Mouse (Mus musculus) naive thymus-derived CD4-positive, alpha-beta T cell, adult 2 months (primary cell): Measurements from ENCODE around the gene Lrp2bp.

Experiments used
- DNase-seq: peaks from one replicate; pipeline ENCODE4 v3.0.0-alpha.2; 2011; ENCODE audit warnings: low read depth

The Lrp2bp gene

DNA sequence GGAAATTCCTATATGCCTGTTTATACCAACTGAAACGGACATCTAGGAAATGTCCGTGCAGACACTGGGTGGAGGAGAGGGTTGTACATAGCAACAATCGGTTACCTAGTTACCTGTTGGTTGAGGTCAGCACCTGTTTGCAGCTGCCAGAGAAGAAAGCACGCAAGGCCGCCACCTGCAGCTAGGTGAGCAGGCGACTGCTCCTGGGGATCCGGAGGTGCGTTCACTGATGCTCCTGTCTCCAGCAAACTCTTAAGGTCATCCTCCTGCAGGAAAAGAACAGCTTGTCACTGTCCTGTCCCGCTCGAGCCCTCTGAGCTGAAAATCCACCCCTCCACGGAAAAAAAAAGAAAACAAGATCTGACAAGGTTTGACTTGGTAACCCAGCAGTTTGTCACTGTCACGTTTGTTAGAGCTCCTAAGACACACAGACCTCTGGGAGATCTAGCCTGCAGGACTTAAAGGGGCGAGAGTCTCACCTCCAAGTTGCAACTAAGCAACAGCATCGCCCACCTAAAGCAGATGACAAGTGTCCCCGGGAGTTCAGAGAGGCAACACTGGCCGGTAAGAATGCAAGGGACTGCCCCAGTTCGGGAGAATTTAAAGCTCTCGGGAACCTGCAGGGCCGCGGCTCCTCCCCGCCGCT lies at the start of gene Lrp2bp:
Gene Lrp2bp (plus strand): TSS at position 166 of the 646 bp plus-strand sequence.
- DNase-seq, result no peak

DNA sequence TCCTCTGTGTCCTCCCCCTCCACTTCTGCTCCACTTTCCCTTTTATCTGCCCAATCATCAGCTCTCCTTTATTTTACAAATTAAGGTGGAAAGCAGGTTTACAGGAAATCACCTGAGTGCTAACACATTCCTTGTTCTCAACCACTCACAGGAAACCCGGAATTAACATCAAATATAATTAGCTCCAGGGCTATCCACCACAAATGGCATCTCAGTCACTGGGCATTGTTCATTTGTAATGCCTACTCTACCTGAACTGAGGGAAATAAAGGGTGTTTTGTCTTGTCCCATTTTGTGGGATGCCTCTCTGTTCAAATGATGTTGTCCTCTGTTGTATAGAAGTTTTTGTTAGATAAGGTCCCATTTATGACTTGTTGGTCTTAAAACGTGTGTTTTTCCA lies 48.5 kb upstream of the Lrp2bp start:
- no peak for DNase-seq

DNA sequence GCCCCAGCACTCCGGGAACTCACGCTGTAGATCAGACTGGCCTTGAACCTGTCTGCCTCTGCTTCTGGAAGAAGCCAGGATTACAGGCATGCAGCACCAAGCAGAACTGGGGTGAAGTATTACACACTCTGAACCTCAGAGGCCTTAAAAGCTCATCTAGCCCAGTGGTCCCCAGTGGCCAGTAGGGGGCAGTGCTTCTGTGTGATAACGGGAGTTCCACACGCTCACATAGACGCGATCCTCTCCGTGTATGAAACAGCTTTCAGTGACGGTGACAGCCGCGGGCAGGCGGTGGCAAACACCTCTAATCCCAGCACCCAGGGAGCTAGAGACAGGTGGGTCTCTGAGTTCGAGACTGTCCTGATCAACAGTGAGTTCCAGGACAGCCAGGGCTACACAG lies 28.2 kb upstream of the Lrp2bp start:
- DNase-seq, result no peak

DNA sequence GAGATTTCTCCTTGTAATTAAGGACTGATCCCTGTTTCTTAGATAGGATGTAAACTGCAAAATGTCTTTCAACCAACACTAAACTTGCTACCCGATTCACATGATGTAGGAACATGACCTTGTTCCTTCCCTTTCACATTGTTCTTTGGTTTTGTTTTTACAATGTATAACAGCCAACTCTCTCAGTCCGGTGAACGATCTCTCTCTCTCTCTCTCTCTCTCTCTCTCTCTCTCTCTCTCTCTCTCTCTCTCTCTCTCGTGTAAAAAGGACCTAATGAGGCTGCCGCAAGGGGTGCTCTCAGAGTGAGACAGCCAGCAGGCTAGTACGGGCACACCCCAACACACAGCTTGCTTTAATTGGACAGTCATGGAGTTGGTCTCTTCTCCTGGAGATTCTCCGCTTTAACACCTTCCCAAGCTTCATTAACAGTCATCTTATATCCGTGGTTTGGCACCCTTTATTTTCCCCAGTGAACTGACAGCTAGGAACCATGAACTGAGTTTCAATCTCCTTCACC lies 25.1 kb upstream of the Lrp2bp start:
- no peak for DNase-seq

DNA sequence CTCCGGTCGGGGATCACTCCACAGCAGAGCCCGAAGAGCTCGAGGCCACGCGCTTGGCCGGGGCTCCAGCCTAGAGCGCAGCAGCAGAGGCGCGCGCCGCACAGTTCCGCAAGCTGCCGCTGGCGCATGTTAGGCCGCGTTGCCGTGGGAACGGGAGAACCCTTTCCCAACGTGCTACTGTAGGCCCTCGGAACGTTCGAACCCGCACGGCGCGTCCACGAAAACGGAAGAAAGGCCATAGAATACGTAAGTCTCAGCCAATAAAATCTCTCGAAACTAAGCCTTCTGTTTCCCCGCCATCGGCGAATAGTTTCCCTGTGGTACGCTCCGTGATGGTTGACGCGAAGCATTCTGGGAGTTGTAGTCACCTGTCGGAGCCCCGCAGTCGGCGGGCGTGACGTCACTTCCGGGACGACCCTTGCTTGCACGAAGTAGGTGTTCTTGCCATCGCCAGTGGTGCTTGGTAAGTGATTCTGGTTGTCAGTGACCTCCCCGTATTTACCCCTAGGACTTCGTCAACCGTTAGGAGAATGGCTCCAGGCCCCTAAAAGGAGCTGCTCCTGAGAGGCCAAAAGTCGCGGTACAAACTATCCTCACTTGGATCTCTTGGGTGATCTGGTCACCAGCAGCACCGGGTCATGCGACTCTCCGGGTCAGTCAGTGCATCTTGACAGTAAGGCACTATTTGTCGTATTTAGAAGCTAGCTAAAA lies 23.8 kb upstream of the Lrp2bp start, which contains the start of the genes 1700029J07Rik and Ufsp2:
Gene 1700029J07Rik (minus strand): TSS at position 127 of the 711 bp plus-strand sequence.
Gene Ufsp2 (plus strand): TSS at position 403 of the 711 bp plus-strand sequence.
- DNase-seq, result peak; percentile 98

DNA sequence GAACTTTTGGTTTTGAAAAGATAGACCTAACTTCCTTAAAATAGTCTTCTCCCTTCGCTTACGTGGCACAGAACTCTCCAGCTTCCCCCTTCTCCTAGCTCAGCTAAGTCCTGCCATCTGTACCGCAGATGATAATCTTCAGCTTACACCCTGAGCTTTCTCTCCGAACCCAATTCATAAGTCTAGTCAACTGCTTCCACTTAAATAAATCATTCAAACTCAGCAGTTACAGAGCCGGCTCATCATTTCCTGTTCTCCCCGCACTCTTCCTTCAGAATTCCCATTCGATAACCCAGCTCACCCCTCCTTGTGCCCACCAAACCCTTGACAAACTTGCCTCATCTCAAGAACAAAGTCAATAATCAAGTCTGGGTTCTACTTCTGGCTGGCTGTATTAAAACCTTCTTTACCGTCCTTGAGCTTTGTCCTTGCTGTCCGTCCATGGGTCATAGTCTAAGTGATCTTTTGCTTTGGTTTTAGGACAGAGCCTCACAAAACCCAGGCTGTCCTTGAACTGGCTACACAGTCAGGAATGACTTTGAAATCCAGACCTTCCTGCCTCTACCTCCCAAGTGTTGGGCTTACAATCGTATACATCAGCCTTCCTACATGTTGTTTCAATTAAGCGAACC lies 23.1 kb upstream of the Lrp2bp start:
- DNase-seq, result peak; percentile 16

DNA sequence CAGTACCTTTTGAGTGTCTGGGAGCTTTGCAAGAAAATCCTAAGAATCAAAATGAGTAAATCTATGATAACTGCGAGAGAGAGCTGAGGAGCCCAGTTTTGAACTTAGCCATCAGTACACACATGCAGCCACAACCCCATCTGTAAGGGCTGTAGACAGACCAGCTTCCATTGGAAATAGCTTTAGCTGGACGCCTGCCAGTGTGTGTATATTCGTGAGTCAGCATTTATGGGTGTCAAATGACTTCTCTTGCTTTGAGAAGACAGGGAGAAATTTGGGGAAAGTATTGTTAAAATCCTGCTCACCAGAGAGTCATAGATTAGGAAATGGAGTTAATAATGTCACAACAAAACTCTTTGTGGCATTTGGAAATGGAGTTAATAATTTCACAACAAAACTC lies 12.4 kb upstream of the Lrp2bp start:
- DNase-seq, result no peak

DNA sequence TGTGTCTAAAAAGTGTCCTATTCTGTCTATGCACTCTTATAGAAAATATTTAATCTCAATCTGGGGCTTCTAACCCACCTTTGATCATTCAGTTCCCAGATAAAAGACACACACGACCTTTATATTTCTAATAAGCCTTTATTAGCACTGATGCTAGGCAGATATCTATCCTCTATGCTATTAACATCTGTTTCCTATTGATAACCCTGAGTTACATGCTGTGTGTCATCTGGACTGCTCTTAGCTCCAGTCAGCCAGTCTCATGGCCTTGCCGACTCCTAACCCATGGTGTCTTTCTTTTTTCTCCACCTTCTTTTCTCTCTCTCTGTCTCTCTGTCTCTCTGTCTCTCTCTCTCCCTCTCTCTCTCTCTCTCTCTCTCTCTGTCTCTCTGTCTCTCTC lies 10.9 kb upstream of the Lrp2bp start:
- DNase-seq, result no peak

DNA sequence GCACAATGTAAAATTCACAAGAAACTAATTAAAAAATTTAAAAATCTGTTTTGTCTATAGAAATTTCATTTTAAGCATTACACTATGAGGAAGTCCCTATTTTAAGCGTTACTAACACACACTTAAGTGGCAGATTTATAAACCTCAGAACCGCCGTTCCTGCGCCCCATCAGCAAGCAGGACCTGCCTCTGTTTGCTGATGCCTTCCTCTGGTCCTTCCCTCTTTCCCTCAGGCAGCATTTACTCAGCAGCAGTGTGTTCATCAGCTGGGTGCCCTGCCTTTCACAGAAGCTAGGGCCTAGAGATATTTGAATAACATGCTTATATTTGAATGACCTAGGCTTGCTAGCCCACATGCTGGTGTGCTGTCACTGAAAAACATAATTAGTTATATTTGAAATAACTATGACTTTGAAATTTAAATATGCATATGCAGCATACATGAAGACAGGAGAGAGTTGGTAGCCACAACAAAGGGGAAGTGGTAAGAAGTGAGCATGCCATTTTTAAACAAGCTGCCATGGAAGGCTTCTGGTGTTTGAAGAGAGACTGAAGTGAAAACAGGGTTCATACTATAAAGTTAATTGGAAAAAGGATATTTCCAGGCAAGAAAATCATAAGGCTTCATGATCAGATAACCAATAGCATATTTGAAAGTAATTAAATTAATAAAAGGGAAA lies 8.3 kb upstream of the Lrp2bp start:
- no peak for DNase-seq

DNA sequence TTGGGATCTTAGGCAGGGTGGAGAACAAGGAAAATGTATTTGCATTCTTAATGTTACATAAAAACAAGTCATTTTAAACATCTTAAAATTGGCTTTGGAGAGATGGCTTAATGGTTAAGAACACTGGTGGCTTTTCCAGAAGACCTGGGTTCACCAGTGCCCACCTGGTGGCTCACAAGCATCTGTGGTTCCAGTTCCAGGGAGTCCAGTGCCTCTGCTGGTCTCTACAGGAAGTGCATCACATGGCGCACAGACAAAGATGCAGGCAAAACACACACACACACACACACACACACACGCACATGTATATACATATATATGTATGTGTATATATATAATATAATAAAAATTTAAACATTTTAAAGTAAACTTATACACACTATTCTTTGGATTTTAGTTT lies 5.0 kb upstream of the Lrp2bp start:
- peak; percentile 52 for DNase-seq

DNA sequence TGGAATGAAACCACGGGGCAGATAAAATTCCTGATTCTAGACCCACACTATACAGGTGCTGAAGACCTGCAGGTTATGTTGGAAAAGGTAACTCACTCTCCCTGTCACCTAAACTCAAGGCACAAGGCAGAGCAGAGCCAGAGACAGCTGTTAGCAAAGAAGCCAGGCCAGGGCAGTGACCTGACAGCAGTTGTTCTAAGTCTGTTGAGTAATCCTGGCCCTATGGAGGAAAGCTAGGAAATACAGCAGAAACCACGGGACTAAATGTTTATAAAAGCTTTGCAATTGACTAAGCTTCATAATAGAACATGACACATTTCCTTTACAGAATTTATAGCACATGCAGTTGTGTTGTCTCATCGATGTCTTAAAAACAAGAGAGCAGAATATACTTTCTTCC lies 3.5 kb upstream of the Lrp2bp start:
- no peak for DNase-seq

DNA sequence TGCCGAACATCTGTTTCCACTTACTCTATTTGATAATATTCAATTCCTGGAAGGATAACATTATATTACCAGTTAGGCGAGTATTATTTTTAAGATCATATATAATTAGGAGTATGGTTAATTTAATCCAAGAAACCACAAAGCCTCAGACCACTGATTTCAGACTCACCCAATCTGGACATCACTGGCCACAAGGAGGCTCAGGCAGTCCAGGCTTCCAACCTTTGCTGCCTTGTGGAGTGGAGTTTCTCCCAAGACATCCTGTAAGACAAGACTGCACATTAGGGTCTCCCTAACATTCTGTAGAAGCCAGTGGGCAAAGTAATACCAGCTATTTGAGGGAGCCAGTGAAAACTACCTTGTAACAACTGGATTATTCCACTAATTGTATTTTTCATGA lies 875 bp upstream of the Lrp2bp start:
- no peak for DNase-seq

DNA sequence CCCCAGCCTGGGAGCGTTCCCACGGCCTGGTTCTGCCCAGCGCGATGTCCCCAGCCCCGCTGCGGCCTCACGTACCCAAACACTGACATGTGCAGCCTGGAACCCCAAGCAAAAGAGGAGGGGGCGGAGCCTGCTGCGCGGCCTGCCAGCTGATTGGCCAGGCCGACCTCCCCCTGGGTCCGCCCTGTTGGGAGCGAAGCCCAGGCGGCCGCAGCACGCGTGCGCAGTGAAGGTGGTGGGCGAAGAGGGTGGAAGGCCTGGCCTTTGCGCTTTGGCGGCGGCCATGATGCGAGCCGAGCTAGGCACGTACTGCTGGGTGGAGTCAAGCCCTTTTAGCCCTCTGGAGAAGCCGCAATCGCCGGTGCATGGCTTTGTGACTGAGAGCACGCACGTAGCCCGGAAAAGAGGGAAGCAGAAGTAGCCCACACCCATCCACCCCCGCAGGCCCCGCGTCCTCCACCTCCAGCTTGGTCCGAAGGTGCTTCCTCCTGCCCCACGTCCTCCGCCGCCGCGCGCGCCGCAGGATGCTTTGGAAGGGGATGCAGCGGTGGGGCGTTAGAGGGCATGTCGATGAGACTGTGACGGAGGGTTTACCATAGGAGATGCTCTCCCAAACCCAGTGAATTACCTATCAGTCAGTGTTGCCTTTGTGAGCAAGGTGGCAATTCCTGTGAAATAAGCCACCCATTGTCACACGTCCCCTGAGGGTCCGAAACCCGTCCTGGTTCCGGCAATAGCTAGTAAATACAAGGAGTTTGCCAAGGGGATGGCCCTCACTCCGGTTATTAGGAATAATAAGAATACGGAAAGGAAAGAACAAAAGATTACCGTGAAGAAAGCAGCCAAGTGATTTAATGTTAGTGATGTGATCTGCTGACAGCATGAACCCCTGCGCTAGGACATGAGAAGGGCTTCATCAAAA lies 942 bp downstream of the Lrp2bp start:
- DNase-seq, result peak; percentile 97

DNA sequence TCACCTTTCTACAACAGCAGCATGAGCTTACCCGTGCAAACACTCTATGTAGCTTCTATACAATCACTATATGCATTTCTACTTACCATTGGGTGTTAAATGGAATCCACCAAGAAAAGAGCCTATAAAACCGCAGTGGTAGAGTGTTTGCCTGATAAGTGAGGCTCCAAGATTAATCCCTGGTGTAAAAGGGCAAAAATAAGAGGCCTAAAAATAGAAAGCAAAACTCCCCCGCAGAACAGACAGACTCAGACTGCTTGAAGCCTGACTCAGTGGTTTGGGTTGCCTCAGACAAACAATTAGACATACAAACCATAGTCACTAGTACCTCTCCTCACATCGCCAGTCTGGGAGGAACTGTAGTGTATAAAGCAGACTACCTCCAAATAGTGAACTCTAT lies 6.5 kb downstream of the Lrp2bp start, which contains the start of gene Ankrd37:
Gene Ankrd37 (minus strand): TSS at position 112 of the 400 bp plus-strand sequence.
- DNase-seq, result no peak

DNA sequence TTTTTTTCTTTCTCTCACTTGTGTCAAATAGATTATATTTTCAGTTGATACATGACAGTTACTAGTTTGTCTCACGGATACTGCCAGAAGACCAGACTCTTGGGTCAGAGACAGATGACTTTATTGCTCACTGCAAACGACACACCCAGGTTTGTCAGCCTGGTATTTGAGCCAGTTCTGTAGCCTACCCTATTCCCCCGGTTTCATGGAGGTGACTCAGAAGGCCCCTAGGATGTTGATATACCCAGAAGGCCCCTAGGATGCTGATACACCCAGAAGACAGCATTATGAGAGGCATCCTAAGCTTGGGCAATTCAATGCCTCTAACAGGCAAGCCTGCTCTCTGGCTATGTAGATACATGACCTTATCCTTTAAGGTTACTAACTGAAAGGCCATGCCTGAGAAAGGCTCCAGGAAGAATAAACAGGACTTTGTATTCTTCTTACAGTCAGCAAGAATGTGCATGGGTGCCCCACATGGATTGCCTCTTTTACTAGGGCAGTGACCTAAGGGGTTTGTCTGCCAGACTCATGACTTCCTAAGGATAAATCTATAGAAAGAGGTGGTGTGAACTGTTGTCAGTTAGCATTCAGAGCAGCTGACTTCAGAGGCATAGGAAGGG lies 8.1 kb downstream of the Lrp2bp start:
- DNase-seq, result no peak

DNA sequence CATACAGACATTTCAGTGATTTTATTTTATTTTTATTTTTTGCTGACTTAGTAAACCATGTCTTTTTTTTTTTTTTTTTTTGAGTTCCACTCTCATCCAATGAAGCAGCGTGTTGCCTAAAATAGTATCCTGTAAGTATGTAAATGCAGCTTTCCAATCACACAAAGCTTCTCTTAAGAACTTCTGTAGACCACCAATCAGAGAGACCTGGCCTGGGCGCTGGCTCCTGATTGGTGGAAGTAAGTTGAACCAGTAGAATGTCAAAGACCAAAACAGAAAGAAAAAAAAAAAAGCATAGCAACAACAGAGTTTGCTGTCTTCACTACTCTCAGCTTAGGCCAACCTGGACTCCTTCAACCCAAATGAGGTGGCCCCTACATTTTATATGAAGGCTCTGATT lies 11.2 kb downstream of the Lrp2bp start:
- DNase-seq, result no peak

DNA sequence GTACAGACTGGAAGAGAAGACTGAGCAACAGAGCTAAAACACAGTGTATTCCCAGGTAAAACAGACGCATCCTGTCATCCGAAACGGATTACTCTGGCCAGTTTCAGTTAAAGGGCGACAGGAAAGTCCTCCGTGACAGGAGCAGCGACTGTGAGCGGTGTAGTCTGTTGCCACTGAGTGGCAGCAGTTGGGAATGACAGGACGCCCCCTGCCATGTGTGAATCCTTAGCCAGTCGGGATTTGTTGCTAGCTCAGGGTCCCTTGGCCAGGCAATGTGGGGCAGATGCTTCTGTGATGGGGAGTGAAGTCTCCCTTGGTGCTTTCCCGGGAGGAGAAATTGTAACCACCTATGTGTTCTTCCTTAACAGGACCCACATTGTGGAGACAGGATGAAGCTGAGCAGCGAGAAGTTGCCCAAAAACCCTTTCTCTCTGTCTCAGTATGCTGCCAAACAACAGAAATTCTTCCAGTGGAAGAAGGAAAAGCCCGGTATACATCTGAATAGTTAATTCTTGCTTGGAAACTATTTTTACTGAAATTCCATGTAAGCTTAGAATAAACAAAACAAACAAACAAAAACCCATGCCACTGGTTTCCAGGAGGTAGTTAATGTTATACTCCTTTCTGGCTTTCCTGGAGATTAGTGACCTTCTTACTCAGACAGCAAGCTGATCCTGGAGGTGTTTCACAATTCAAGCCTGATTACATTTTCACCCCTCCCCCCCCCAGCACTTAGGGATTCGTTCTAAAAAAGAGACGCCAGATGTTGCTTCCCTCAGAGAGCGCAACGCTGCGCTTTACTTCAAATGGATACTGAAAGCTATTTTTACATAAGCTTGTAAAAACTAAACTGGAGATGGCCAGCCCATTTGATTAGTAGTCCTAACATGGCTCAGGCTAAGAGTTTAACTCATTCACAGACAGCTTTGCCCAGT lies 11.9 kb downstream of the Lrp2bp start:
- DNase-seq, result no peak

DNA sequence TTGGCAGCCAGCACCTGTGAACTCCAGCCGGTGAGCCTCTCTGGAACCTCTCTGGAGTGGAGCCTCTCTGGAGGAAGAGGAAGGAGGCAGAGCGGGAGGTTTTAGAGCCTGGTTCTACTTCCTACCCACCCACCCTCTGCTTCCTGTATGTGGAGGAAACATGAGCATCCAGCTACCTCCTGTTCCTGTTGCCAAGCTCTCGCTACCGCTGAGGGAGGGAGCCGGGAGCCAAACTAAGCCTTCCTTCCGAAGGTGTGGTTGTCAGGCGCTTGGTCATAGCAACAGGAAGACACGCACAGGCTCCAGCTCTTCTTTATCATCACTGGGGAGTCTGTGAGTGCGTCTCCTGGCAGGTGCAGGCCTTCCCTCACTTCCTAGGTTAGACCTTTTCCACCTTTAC lies 23.1 kb downstream of the Lrp2bp start:
- no peak for DNase-seq

DNA sequence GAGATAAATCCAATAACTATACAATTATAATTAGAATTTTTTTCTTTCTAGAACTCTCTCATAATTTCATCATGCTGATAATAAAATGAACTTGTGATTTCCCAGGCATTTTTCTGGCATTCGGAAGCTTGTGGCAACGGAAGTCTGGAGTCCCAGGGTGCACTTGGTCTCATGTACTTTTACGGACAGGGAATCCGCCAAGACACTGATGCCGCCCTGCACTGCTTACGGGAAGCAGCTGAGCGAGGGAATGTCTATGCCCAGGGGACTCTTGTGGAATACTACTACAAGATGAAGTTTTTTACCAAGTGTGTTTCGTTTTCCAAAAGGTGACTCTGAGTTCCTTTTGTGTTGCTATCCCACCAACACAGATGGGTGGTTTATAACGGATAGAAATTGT lies 23.7 kb downstream of the Lrp2bp start:
- DNase-seq, result no peak

DNA sequence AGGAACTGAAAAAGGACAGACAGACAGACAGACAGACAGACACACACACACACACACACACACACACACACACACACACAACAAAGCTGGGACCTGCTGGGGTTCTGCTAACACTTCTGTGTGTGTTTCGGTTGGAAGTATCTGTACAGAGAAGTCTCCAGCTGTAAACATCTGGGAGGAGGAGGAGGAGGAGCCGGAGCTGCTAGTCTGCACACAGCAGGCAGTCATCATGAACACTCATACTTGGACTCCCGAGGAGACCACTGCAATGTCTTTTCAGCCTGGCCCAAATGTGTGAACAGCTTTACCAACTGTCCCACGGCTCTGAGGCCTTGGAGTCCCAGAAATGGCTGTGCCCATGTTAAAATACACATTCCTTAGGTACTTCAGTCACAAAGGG lies 25.3 kb downstream of the Lrp2bp start:
- no peak for DNase-seq
